Mouse (Mus musculus): ENCODE measurements at regions not wholly inside any gene's neighbourhood (a gene's known extent, or its start where the extent isn't known, plus 50 kb on each side); places are given as distances from the start of the nearest gene placed in this dataset.

GRCm38 (mm10) chr2:128273292-128273691 is 147.5 kb downstream of the Bcl2l11 start:
- no peak for TF ChIP-seq MAX (IDR thresholded peaks at IDR 0.05; ENCODE audit: low read depth)
- TF ChIP-seq USF1 (IDR thresholded peaks at IDR 0.05; ENCODE audit: low read depth), result no peak
- no peak for TF ChIP-seq POLR2A (IDR thresholded peaks at IDR 0.05; ENCODE audit: insufficient read length, low read depth)
- no peak for TF ChIP-seq CEBPB (IDR thresholded peaks at IDR 0.05; ENCODE audit: insufficient read depth, poor library complexity, severe bottlenecking)
- TF ChIP-seq TCF12 (IDR thresholded peaks at IDR 0.05; ENCODE audit: insufficient read depth, poor library complexity, severe bottlenecking), result no peak
- TF ChIP-seq MYOD1 (IDR thresholded peaks at IDR 0.05; ENCODE audit: control insufficient read depth in 1 of 3, insufficient read length in 2 of 3, low read depth in 2 of 3), result no peak
- TF ChIP-seq SRF (IDR thresholded peaks at IDR 0.05; ENCODE audit: control insufficient read depth, insufficient read length, low read depth), result no peak
- no peak for TF ChIP-seq POLR2AphosphoS2 (IDR thresholded peaks at IDR 0.05; ENCODE audit: insufficient read length, low read depth)
- no peak for TF ChIP-seq TCF3 (IDR thresholded peaks at IDR 0.05; ENCODE audit: insufficient read length, low read depth)
- no peak for TF ChIP-seq E2F4 (IDR thresholded peaks at IDR 0.05; ENCODE audit: insufficient read depth)
- TF ChIP-seq MYOG (IDR thresholded peaks at IDR 0.05; ENCODE audit: control insufficient read depth in 1 of 3, insufficient read depth in 1 of 3, insufficient read length in 2 of 3, low read depth in 2 of 3), result no peak
